Mouse (Mus musculus) embryonic facial prominence, embryonic 10.5 days (tissue): ENCODE measurements around the gene Pax3. TPM values are rescaled to one million over a fixed set of nuclear protein-coding genes. Genes with fewer than 3 reads are reported as not detected.

Experiments used
- DNase-seq: peaks from one replicate; pipeline ENCODE4 v3.0.0-alpha.2; 2017; ENCODE audit warnings: low spot score
- H3K27ac ChIP-seq: fragments of 300-500 bp; sonication (generic); replicated peaks from 2 replicates; pipeline ENCODE4 v1.5.1; 2016; ENCODE audit warnings: mild to moderate bottlenecking
- H3K27me3 ChIP-seq: fragments of 300-500 bp; sonication (generic); replicated peaks from 2 replicates; pipeline ENCODE4 v1.6.1; 2016; ENCODE audit warnings: low read depth, mild to moderate bottlenecking; ENCODE audit not compliant: poor library complexity, severe bottlenecking
- H3K36me3 ChIP-seq: fragments of 300-500 bp; sonication (generic); replicated peaks from 2 replicates; pipeline ENCODE4 v1.6.1; 2016; ENCODE audit warnings: mild to moderate bottlenecking, moderate library complexity
- H3K4me1 ChIP-seq: fragments of 300-500 bp; sonication (generic); 2 replicates; pipeline ENCODE4 v1.6.1; 2016
- H3K4me3 ChIP-seq: fragments of 300-500 bp; sonication (generic); 2 replicates; pipeline ENCODE4 v1.5.1; 2016; ENCODE audit warnings: mild to moderate bottlenecking, moderate library complexity
- H3K9me3 ChIP-seq: fragments of 300-500 bp; sonication (generic); 2 replicates; pipeline ENCODE4 v1.6.1; 2016; ENCODE audit warnings: mild to moderate bottlenecking
- WGBS: fragments of 180-500 bp; shearing (Covaris S2); methylation state at CpG from one replicate; pipeline ENCODE4 v1.1.7; 2016; 5-methylcytosine and 5-hydroxymethylcytosine counted together
- polyA plus RNA-seq: library from polyadenylated mRNA; unstranded; fragments of >200 nt; fragmentation: Nextera tagmentation; extraction: Ambion mirVana; gene quantifications from 2 replicates; pipeline ENCODE4 v1.2.1, GENCODE M21; 2016

Gene Pax3
- polyA plus RNA-seq, result 16.6 and 17.7 TPM in 2 replicates

- peak; percentile 81 for DNase-seq
- H3K4me1 ChIP-seq, result peaks cover 54% of the 10 kb centered on the region
- H3K4me3 ChIP-seq, result peak within 1 kb of the TSS; percentile 65
- H3K36me3 ChIP-seq, result no peaks in the 10 kb centered on the region
- under 1% methylated on average over 37 of the region's 37 CpGs for WGBS
- H3K9me3 ChIP-seq, result no peaks in the 10 kb centered on the region
- H3K27me3 ChIP-seq, result peaks cover 99% of the 10 kb centered on the region
- H3K27ac ChIP-seq, result peak within 1 kb of the TSS; percentile 87
Measured at GRCm38 (mm10) chr1:78196751-78197311, at the start of gene Pax3. Gene Pax3 (minus strand): TSS chr1:78197134.

GRCm38 (mm10) chr1:78234306-78234705 is 37.4 kb upstream of the Pax3 start:
- no peak for DNase-seq
- no peaks in the 10 kb centered on the region for H3K9me3 ChIP-seq
- peaks cover 20% of the 10 kb centered on the region for H3K4me1 ChIP-seq
- 0 out of 2 replicates have a peak, but pooled peaks cover 5% of the 10 kb centered on the region for H3K27me3 ChIP-seq
- 92% methylated on average over 5 of the region's 5 CpGs for WGBS
- no peak overlapping the region for H3K4me3 ChIP-seq
- no peak overlapping the region for H3K27ac ChIP-seq
- no peaks in the 10 kb centered on the region for H3K36me3 ChIP-seq

GRCm38 (mm10) chr1:78231901-78232546 is 35.1 kb upstream of the Pax3 start:
- Histone ChIP-seq H3K36me3 (no peaks in the 10 kb centered on the region), H3K9me3 (no peaks in the 10 kb centered on the region), H3K4me1 (peaks cover 10% of the 10 kb centered on the region; the same call in 1 of the 2 replicates), H3K27ac (no peak overlapping the region), H3K4me3 (no peak overlapping the region), H3K27me3 (peaks cover 11% of the 10 kb centered on the region; the same call in 1 of the 2 replicates)
- DNase-seq, result no peak
- 71% methylated on average over 10 of the region's 10 CpGs for WGBS

GRCm38 (mm10) chr1:78229801-78230200 is 32.9 kb upstream of the Pax3 start:
- Histone ChIP-seq H3K4me1 (peaks cover 10% of the 10 kb centered on the region; the same call in 1 of the 2 replicates), H3K27ac (no peak overlapping the region), H3K27me3 (peaks cover 11% of the 10 kb centered on the region), H3K9me3 (no peaks in the 10 kb centered on the region), H3K36me3 (no peaks in the 10 kb centered on the region), H3K4me3 (no peak overlapping the region)
- DNase-seq, result no peak

GRCm38 (mm10) chr1:78228771-78229170 is 31.8 kb upstream of the Pax3 start:
- H3K9me3 ChIP-seq, result no peaks in the 10 kb centered on the region
- DNase-seq, result no peak
- H3K4me3 ChIP-seq, result no peak overlapping the region
- H3K27ac ChIP-seq, result no peak overlapping the region
- peaks cover 10% of the 10 kb centered on the region; the same call in 1 of the 2 replicates for H3K4me1 ChIP-seq
- 73% methylated on average over 5 of the region's 5 CpGs for WGBS
- H3K27me3 ChIP-seq, result peaks cover 6% of the 10 kb centered on the region
- H3K36me3 ChIP-seq, result no peaks in the 10 kb centered on the region

GRCm38 (mm10) chr1:78218057-78218780 is 21.3 kb upstream of the Pax3 start:
- 1% methylated on average over 19 of the region's 19 CpGs for WGBS

GRCm38 (mm10) chr1:78217151-78218034 is 20.5 kb upstream of the Pax3 start:
- under 1% methylated on average over 79 of the region's 79 CpGs for WGBS
- peaks cover 95% of the 10 kb centered on the region for H3K27me3 ChIP-seq
- H3K4me3 ChIP-seq, result peak overlapping the region; percentile 66
- H3K27ac ChIP-seq, result peak overlapping the region; percentile 36
- H3K36me3 ChIP-seq, result no peaks in the 10 kb centered on the region
- no peaks in the 10 kb centered on the region for H3K9me3 ChIP-seq
- peak; percentile 73 for DNase-seq
- peaks cover 31% of the 10 kb centered on the region for H3K4me1 ChIP-seq

More at GRCm38 (mm10) chr1:78218057-78218780, 21.3 kb upstream of the Pax3 start:
- peak; percentile 58 for DNase-seq
- Histone ChIP-seq H3K27ac (no peak overlapping the region), H3K4me1 (peaks cover 31% of the 10 kb centered on the region), H3K9me3 (no peaks in the 10 kb centered on the region), H3K4me3 (peak overlapping the region; percentile 66), H3K36me3 (no peaks in the 10 kb centered on the region), H3K27me3 (peaks cover 87% of the 10 kb centered on the region)

GRCm38 (mm10) chr1:78216509-78217141 is 19.7 kb upstream of the Pax3 start:
- DNase-seq, result peak; percentile 73
- Histone ChIP-seq H3K4me1 (peaks cover 31% of the 10 kb centered on the region), H3K27ac (peak overlapping the region; percentile 36), H3K9me3 (no peaks in the 10 kb centered on the region), H3K36me3 (no peaks in the 10 kb centered on the region), H3K27me3 (peaks cover 100% of the 10 kb centered on the region), H3K4me3 (peak overlapping the region; percentile 66)
- WGBS, result under 1% methylated on average over 79 of the region's 79 CpGs

- Histone ChIP-seq H3K9me3 (no peaks in the 10 kb centered on the region), H3K4me1 (peaks cover 31% of the 10 kb centered on the region), H3K36me3 (no peaks in the 10 kb centered on the region), H3K27ac (no peak overlapping the region), H3K4me3 (peak overlapping the region; percentile 66), H3K27me3 (peaks cover 100% of the 10 kb centered on the region)
- peak; percentile 79 for DNase-seq
- WGBS, result under 1% methylated on average over 36 of the region's 36 CpGs
Measured at GRCm38 (mm10) chr1:78215749-78216508, 19.0 kb upstream of the Pax3 start.

GRCm38 (mm10) chr1:78211041-78211440 is 14.1 kb upstream of the Pax3 start:
- Histone ChIP-seq H3K4me3 (no peak overlapping the region), H3K27ac (no peak overlapping the region), H3K4me1 (peaks cover 5% of the 10 kb centered on the region), H3K36me3 (no peaks in the 10 kb centered on the region), H3K9me3 (no peaks in the 10 kb centered on the region), H3K27me3 (peaks cover 100% of the 10 kb centered on the region)
- WGBS, result 1% methylated on average over 5 of the region's 5 CpGs
- no peak for DNase-seq

- peaks cover under 1% of the 10 kb centered on the region for H3K4me1 ChIP-seq
- WGBS, result 1% methylated on average over 15 of the region's 15 CpGs
- no peaks in the 10 kb centered on the region for H3K36me3 ChIP-seq
- no peaks in the 10 kb centered on the region for H3K9me3 ChIP-seq
- peaks cover 100% of the 10 kb centered on the region for H3K27me3 ChIP-seq
- no peak overlapping the region for H3K27ac ChIP-seq
- no peak overlapping the region for H3K4me3 ChIP-seq
- peak; percentile 52 for DNase-seq
Measured at GRCm38 (mm10) chr1:78210568-78210967, 13.6 kb upstream of the Pax3 start.
